Mouse (Mus musculus) embryonic fibroblast, embryonic 13.5 days (primary cell): ENCODE measurements around the gene Fggy.

Experiments
- CTCF ChIP-seq: IDR thresholded peaks from 2 replicates; pipeline ENCODE4 v1.5.1; 2011; ENCODE audit warnings: mild to moderate bottlenecking, control low read depth, low read length, moderate library complexity, borderline replicate concordance; ENCODE audit not compliant: insufficient read depth
- POLR2A ChIP-seq: IDR thresholded peaks from 2 replicates; pipeline ENCODE4 v1.6.1; 2011; ENCODE audit warnings: low read depth, mild to moderate bottlenecking, control low read depth, low read length, moderate library complexity

GRCm38 (mm10) chr4:95924210-95925184 lies 367.2 kb downstream of the Fggy start:
- TF ChIP-seq CTCF (peak; percentile 93), POLR2A (no peak)
